Mouse (Mus musculus): ENCODE data around the gene Ccdc28b. TPM values are rescaled to one million over a fixed set of nuclear protein-coding genes. Genes with fewer than 3 reads are reported as not detected.

Ccdc28b gene
- polyA plus RNA-seq, 1 experiment from 2014 or later, result 66.7 TPM

- Histone ChIP-seq H3K4me3 (replicated peaks) (no peak within 1 kb of the TSS), H3K4me1 (peaks cover 17% of the 10 kb centered on the region), H3K27me3 (no peaks in the 10 kb centered on the region), H3K36me3 (peaks cover 21% of the 10 kb centered on the region; the same call in 1 of the 2 replicates), H3K9ac (no peak within 1 kb of the TSS), H3K4me2 (replicated peaks) (no peak within 1 kb of the TSS), H3K9me3 (replicated peaks) (no peaks in the 10 kb centered on the region), H3K27ac (replicated peaks) (no peak within 1 kb of the TSS)
- ATAC-seq (ENCODE audit: insufficient number of reproducible peaks, low FRiP score, low TSS enrichment, low read depth), result no peak
- 89% methylated on average over 6 of the region's 6 CpGs for WGBS
Observed at GRCm38 (mm10) chr4:129614093-129614492, 9.7 kb downstream of the Ccdc28b start, which contains the start of gene Dcdc2b. Gene Dcdc2b, minus strand, starts transcription at chr4:129614257.

GRCm38 (mm10) chr4:129610472-129610871 is 13.3 kb downstream of the Ccdc28b start:
- 0 out of 2 replicates have a peak, but pooled peaks cover 10% of the 10 kb centered on the region for H3K4me1 ChIP-seq
- H3K36me3 ChIP-seq, result peaks cover 33% of the 10 kb centered on the region
- ATAC-seq (ENCODE audit: insufficient number of reproducible peaks, low FRiP score, low TSS enrichment, low read depth), result no peak
- H3K9me3 ChIP-seq (replicated peaks), result no peaks in the 10 kb centered on the region
- H3K4me3 ChIP-seq (replicated peaks), result no peak overlapping the region
- no peak overlapping the region for H3K27ac ChIP-seq (replicated peaks)
- no peak overlapping the region for H3K9ac ChIP-seq
- H3K4me2 ChIP-seq (replicated peaks), result no peak overlapping the region
- WGBS, result 51% methylated on average over 4 of the region's 4 CpGs
- no peaks in the 10 kb centered on the region for H3K27me3 ChIP-seq

GRCm38 (mm10) chr4:129610026-129610425 is 13.7 kb downstream of the Ccdc28b start:
- ATAC-seq (ENCODE audit: insufficient number of reproducible peaks, low FRiP score, low TSS enrichment, low read depth), result no peak
- peaks cover 36% of the 10 kb centered on the region for H3K36me3 ChIP-seq
- H3K27me3 ChIP-seq, result no peaks in the 10 kb centered on the region
- no peak overlapping the region for H3K27ac ChIP-seq (replicated peaks)
- no peak overlapping the region for H3K4me2 ChIP-seq (replicated peaks)
- WGBS, result 69% methylated on average over 4 of the region's 4 CpGs
- no peak overlapping the region for H3K4me3 ChIP-seq (replicated peaks)
- H3K9ac ChIP-seq, result no peak overlapping the region
- H3K4me1 ChIP-seq, result 0 out of 2 replicates have a peak, but pooled peaks cover 10% of the 10 kb centered on the region
- H3K9me3 ChIP-seq (replicated peaks), result no peaks in the 10 kb centered on the region

GRCm38 (mm10) chr4:129609139-129609631 is 14.6 kb downstream of the Ccdc28b start:
- no peak overlapping the region for H3K4me3 ChIP-seq (replicated peaks)
- 81% methylated on average over 12 of the region's 12 CpGs for WGBS
- no peak overlapping the region for H3K27ac ChIP-seq (replicated peaks)
- H3K36me3 ChIP-seq, result peaks cover 45% of the 10 kb centered on the region
- H3K9ac ChIP-seq, result no peak overlapping the region
- H3K4me2 ChIP-seq (replicated peaks), result no peak overlapping the region
- no peak for ATAC-seq (ENCODE audit: insufficient number of reproducible peaks, low FRiP score, low TSS enrichment, low read depth)
- H3K27me3 ChIP-seq, result no peaks in the 10 kb centered on the region
- H3K4me1 ChIP-seq, result 0 out of 2 replicates have a peak, but pooled peaks cover 7% of the 10 kb centered on the region
- H3K9me3 ChIP-seq (replicated peaks), result no peaks in the 10 kb centered on the region

GRCm38 (mm10) chr4:129608426-129609025 is 15.2 kb downstream of the Ccdc28b start:
- H3K27me3 ChIP-seq, result no peaks in the 10 kb centered on the region
- H3K27ac ChIP-seq (replicated peaks), result 0 out of 2 replicates have a peak overlapping the region, but pooled peaks have one; percentile 25
- peak overlapping the region; percentile 10; the same call in 1 of the 2 replicates for H3K9ac ChIP-seq
- H3K4me2 ChIP-seq (replicated peaks), result no peak overlapping the region
- ATAC-seq (ENCODE audit: insufficient number of reproducible peaks, low FRiP score, low TSS enrichment, low read depth), result peak; percentile 77
- peaks cover 51% of the 10 kb centered on the region for H3K36me3 ChIP-seq
- 0 out of 2 replicates have a peak, but pooled peaks cover 4% of the 10 kb centered on the region for H3K4me1 ChIP-seq
- no peaks in the 10 kb centered on the region for H3K9me3 ChIP-seq (replicated peaks)
- 30% methylated on average over 7 of the region's 7 CpGs for WGBS
- no peak overlapping the region for H3K4me3 ChIP-seq (replicated peaks)

GRCm38 (mm10) chr4:129600233-129601158 is 23.3 kb downstream of the Ccdc28b start, which contains the start of the genes Eif3i and Tmem234:
Gene Eif3i, minus strand, starts transcription at chr4:129600648.
Gene Tmem234, plus strand, starts transcription at chr4:129600668.
- under 1% methylated on average over 69 of the region's 74 CpGs for WGBS
- Histone ChIP-seq H3K9me3 (replicated peaks) (no peaks in the 10 kb centered on the region), H3K27ac (replicated peaks) (peak within 1 kb of the TSS; percentile 73), H3K4me3 (replicated peaks) (peak within 1 kb of the TSS; percentile 99), H3K27me3 (no peaks in the 10 kb centered on the region), H3K4me1 (peaks cover 34% of the 10 kb centered on the region), H3K36me3 (peaks cover 64% of the 10 kb centered on the region), H3K9ac (peak within 1 kb of the TSS; percentile 94), H3K4me2 (replicated peaks) (peak within 1 kb of the TSS; percentile 77)
- peak; percentile 86 for ATAC-seq (ENCODE audit: insufficient number of reproducible peaks, low FRiP score, low TSS enrichment, low read depth)

- H3K4me1 ChIP-seq, result peaks cover 8% of the 10 kb centered on the region; the same call in 1 of the 2 replicates
- H3K36me3 ChIP-seq, result peaks cover 35% of the 10 kb centered on the region
- 82% methylated on average over 4 of the region's 4 CpGs for WGBS
- ATAC-seq (ENCODE audit: insufficient number of reproducible peaks, low FRiP score, low TSS enrichment, low read depth), result no peak
- no peaks in the 10 kb centered on the region for H3K9me3 ChIP-seq (replicated peaks)
- no peak overlapping the region for H3K9ac ChIP-seq
- no peak overlapping the region for H3K27ac ChIP-seq (replicated peaks)
- no peaks in the 10 kb centered on the region for H3K27me3 ChIP-seq
- H3K4me2 ChIP-seq (replicated peaks), result no peak overlapping the region
- no peak overlapping the region for H3K4me3 ChIP-seq (replicated peaks)
Observed at GRCm38 (mm10) chr4:129588865-129589264, 34.9 kb downstream of the Ccdc28b start.

- Histone ChIP-seq H3K4me3 (replicated peaks) (no peak overlapping the region), H3K9me3 (replicated peaks) (no peaks in the 10 kb centered on the region), H3K4me1 (peaks cover 8% of the 10 kb centered on the region; the same call in 1 of the 2 replicates), H3K4me2 (replicated peaks) (no peak overlapping the region), H3K9ac (no peak overlapping the region), H3K36me3 (peaks cover 18% of the 10 kb centered on the region), H3K27me3 (no peaks in the 10 kb centered on the region), H3K27ac (replicated peaks) (no peak overlapping the region)
- 56% methylated on average over 1 of the region's 1 CpGs for WGBS
- no peak for ATAC-seq (ENCODE audit: insufficient number of reproducible peaks, low FRiP score, low TSS enrichment, low read depth)
Observed at GRCm38 (mm10) chr4:129586943-129587342, 36.8 kb downstream of the Ccdc28b start.

GRCm38 (mm10) chr4:129585773-129586172 is 38.0 kb downstream of the Ccdc28b start:
- Histone ChIP-seq H3K36me3 (peaks cover 6% of the 10 kb centered on the region), H3K4me1 (peaks cover 8% of the 10 kb centered on the region; the same call in 1 of the 2 replicates), H3K27me3 (no peaks in the 10 kb centered on the region), H3K9me3 (replicated peaks) (no peaks in the 10 kb centered on the region), H3K9ac (no peak overlapping the region), H3K4me2 (replicated peaks) (peak overlapping the region; percentile 72), H3K27ac (replicated peaks) (0 out of 2 replicates have a peak overlapping the region, but pooled peaks have one; percentile 58), H3K4me3 (replicated peaks) (peak overlapping the region; percentile 50; the same call in 1 of the 2 replicates)
- ATAC-seq (ENCODE audit: insufficient number of reproducible peaks, low FRiP score, low TSS enrichment, low read depth), result no peak
- 69% methylated on average over 9 of the region's 9 CpGs for WGBS

- ATAC-seq (ENCODE audit: insufficient number of reproducible peaks, low FRiP score, low TSS enrichment, low read depth), result peak; percentile 64
- Histone ChIP-seq H3K4me1 (peaks cover 8% of the 10 kb centered on the region; the same call in 1 of the 2 replicates), H3K36me3 (no peaks in the 10 kb centered on the region), H3K9ac (peak overlapping the region; percentile 33), H3K27me3 (no peaks in the 10 kb centered on the region), H3K4me2 (replicated peaks) (peak overlapping the region; percentile 72), H3K9me3 (replicated peaks) (no peaks in the 10 kb centered on the region), H3K4me3 (replicated peaks) (peak overlapping the region; percentile 50), H3K27ac (replicated peaks) (peak overlapping the region; percentile 58; the same call in 1 of the 2 replicates)
- WGBS, result under 1% methylated on average over 36 of the region's 36 CpGs
Observed at GRCm38 (mm10) chr4:129584884-129585608, 38.7 kb downstream of the Ccdc28b start.

Data from embryonic facial prominence, embryonic 15.5 days (tissue).